Mouse (Mus musculus) kidney, postnatal 4 days (tissue): Measurements from ENCODE around the gene Jup.

ENCODE experiments used
- DNase-seq, 2 experiments: peaks; one replicate each; pipeline ENCODE4 v3.0.0; 2021; ENCODE audit warnings: mixed read lengths in 2 of 2

Gene Jup

DNA sequence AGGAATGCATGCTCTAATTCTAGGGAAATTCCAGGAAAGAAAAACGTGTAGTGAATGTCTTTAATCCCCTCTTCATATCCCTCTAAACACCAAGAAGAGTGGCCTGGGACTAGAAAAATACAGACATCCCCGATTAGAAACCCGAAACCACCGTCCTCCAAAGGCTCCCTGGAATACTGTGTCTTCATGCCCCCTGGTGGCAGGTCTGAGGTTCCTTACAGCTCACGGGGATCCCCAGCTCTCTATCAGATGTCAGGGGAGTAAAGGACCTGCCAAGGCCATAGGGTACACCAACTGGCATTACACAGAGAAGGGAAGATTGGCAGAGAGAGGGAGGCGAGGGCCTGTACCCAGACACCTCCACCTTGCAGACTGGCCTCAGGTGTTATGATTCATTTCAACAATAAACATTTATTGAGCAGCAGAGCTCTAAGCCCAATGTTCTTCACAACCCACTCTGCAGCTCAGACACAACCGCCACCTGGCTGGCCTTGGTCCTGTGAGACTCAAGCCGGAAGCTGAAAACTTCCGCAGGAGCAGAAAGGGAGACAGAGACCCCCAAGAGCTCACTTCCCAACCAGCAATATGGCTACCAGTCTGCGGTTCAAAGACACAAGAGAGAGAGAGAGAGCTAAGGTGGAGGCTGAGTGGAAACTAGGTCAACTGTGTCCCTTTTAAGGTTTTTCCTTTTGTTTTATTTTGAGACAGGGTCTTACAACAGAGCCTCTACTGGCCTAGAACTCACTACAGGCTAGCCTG lies 10.7 kb upstream of the Jup start:
- peak; percentile 82 to 86 for DNase-seq

- DNase-seq, result no peak
Measured at GRCm38 (mm10) chr11:100406995-100407705, 9.6 kb upstream of the Jup start.

DNA sequence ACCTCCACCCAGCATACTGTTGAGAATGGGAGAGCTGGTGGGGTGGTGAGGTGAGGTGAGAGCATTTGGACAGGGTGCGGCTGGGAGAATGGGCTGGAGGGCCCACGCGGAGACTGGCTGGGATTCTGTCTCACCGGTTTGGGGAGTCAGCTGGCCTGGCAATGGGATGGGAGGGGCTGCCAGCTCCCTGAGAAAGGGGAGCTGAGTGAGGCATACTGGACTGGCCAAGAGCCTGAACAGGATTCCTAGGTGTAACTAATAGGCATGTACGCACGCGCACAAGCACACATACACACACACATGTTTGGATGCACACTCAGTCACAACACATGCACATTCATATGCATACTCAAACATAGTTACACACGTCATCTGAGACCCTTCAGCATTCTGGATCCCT lies 8.7 kb upstream of the Jup start:
- DNase-seq, result no peak

GRCm38 (mm10) chr11:100404456-100405074 lies 7.0 kb upstream of the Jup start:
- DNase-seq, result no peak

DNA sequence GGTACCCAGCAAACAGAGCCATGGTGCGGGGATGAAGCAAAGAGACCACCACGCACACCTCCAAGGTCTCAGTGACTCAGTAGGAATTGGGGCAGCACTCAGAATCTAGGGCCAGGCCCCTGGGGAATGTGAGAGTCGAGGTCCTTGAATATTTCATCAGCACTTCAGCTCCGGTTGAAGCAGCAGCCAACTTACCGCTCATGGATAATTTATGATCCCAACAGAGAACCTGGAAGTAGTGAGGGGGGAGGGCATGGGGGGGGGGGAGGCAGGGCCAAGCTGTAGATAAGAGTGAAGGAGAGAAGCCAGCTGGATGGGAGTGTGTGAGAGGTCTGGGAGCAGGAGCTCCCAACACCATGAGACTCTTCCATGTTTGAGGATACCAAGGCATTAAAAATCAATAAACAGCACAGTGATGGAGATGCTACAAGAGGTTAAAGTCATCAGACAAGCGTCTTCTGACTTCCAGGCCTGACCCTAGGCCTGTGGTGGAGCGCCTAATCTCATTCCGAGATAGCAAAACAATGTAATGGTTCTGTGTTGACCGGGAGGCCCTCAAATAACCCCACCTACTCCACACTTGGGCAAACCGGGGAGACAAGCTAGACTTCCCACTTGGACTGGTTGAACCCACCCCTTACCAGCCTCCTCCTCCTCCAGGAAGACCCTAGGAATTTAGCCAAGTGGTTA lies 6.0 kb upstream of the Jup start:
- no peak for DNase-seq

GRCm38 (mm10) chr11:100402682-100403081 lies 5.1 kb upstream of the Jup start:
- peak in 1 of 2 experiments; percentile 53 for DNase-seq

DNA sequence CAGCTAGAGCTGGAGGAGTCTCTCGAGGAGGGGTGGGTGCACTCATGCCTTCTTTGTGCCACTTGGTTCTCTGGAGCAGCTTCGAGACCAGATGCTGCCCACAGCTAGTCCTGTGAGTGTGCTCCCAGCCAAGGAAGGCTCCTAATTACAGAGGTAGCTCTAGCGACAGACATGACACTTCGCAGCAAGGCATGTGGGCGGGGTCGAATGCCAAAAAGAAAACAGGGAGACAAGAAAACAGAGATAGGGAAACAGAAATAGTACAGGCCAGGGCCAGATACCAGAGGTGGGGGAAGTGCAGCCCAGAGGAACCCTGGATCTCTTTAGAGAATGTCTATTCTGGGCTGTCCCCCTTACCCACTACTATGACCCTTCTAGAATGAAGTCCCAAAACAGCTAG lies 4.7 kb upstream of the Jup start:
- DNase-seq, result peak in 1 of 2 experiments; percentile 43

GRCm38 (mm10) chr11:100400842-100401241 lies 3.3 kb upstream of the Jup start:
- no peak for DNase-seq

DNA sequence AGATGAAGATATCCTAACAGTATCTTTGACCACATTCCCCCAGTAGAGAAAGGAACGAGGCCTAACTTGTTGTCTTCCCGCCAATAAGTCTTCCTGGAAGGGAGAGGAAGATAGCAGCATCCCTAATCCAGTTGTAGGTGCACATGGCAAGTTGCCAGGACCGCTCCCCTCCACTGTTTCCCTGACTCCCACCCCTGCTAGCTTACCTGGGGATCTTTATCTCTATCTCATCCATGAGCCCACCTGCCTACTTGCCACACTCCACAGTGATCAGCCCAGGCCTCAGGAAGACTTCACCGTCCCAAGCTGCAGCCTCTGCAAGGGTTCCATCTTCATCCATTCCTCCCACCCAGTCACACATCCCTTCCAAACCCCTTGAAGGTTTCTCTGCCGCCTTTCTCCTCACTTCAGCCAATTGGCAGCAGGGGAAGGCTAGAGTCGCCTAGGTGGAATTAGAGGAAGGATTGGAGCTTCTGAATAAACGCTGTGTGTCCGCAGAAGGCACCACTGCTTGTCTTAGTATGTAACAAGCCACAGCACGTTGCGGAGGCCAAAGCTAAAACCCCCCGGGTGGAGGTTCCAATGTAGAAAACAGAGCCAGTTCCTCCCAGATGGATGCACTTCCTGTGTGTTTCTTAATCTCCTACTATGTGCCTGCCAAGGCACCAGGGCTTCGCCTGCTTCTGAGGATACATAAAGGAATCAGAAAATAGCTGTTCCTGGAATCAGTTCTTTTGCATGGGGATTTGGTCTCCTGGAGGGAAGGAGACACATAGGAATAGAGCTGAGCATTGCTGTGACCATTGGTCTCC lies 2.4 kb upstream of the Jup start:
- no peak for DNase-seq

GRCm38 (mm10) chr11:100399320-100399719 lies 1.8 kb upstream of the Jup start:
- DNase-seq, result no peak

- DNase-seq, result no peak
Measured at GRCm38 (mm10) chr11:100398517-100398916, 954 bp upstream of the Jup start.

DNA sequence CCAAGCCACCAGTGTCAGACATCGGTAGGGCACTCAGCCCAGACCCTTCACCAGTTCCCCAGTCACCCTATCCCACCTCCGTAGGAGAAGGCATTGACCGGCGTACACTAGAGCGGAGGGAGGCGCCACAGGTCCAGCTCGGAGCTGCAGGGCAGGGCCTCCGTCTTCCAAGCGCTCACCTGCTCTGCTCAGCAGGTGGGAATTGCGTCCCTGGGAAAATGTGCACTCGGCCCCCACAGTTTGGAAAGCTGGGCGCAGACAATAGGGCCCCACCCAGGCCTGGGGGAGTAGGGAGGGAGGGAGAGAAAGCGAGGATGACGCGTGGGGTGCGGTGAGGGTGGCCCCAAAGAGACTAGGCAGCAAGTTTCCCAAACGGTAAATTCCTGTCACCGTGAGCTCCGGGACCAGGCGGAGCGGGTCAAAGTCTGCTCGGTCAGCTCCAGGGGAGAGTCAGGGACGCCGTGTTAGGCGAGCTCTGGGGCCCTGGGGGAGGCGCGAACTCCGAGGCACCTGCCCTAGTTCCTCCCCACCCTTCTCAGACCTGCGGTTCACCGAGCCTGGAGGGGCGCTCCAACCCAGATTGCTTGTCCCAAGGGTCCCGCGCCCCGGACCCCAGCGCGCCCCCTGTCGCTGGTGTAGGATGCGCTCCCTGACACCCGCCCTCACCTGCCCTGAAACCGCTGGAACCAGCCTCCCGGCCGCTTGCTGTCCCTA lies 520 bp downstream of the Jup start:
- DNase-seq, result peak; percentile 64 to 76

DNA sequence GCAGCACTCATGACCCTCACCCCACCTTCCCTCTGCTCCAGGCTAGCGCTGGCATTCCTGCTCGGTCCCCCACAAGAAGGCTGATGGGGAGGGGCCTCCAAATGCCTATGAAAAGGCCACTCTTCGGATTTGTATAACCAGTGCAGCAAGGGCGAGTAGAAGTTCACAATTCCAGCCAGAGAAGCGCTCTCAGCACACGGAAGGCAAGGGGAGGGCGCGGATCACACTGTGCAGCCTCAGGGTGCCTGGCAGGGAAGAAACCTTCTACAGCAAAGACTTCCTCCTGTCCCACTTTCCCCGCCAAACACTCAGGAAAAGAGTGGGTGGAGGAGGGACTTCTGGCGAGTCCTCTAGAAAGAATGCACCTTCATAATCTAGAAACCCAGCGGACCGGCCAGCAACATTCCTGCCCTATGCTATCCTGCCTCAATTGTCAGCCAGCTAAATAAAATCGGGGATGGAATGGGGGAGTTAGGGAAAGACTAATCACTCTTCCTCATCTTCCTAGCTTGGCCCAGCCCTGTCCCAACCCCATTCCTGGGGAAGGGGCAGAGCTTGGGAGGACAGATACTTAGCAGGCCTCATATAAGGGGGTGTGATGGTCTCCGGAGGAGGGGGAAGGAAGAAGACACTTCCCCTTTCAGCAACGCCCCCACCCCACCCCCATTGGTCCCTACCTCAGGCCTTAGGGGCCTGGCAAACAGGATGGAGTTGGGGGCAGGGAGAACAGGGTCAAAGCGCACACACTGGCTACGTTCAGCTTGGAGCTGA lies 1.5 kb downstream of the Jup start:
- DNase-seq, result peak; percentile 69 to 79

- DNase-seq, result peak; percentile 83 to 91
Measured at GRCm38 (mm10) chr11:100395200-100395599, 2.4 kb downstream of the Jup start.

GRCm38 (mm10) chr11:100394353-100395074 lies 3.0 kb downstream of the Jup start:
- DNase-seq, result peak in 1 of 2 experiments; percentile 42

DNA sequence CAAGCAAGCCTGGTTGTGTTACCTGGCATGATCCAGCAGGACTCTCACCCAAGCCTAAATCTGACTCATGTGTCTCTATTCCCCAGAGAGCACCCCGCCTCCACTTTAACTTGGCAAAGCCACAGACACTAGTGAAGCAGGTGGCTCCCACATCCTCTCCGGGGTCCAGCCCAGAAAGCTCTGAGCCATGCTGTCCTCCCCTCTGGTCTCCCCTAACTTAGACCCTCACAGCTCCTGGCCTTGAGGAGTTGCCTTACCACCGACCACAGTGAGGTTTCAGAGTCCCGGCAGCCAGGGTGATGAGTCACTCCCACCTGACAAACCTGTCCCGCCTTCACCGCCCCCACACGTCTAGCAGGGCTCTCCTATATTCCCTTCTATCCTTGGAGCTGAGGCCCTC lies 3.8 kb downstream of the Jup start:
- DNase-seq, result peak in 1 of 2 experiments; percentile 61

DNA sequence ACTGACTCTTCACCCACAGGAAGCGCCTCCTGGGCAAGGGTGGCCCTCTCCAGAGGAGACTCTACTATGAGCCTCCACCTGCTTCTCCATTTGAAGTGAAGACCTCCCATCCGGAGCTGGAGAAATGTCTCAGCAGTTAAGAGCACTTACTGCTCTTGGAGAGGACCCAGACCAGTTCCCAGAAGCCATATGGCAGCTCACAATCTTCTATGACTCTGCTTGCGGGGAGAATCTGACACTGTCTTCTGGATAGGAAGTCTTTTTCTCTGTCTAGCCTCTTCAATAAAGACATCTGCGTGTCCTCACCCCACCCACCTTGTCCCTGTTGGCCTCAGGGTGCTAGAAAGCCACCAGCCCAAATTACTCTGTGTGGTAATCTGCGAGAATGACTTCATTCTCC lies 4.6 kb downstream of the Jup start:
- no peak for DNase-seq

GRCm38 (mm10) chr11:100391884-100392345 lies 5.6 kb downstream of the Jup start:
- DNase-seq, result no peak

DNA sequence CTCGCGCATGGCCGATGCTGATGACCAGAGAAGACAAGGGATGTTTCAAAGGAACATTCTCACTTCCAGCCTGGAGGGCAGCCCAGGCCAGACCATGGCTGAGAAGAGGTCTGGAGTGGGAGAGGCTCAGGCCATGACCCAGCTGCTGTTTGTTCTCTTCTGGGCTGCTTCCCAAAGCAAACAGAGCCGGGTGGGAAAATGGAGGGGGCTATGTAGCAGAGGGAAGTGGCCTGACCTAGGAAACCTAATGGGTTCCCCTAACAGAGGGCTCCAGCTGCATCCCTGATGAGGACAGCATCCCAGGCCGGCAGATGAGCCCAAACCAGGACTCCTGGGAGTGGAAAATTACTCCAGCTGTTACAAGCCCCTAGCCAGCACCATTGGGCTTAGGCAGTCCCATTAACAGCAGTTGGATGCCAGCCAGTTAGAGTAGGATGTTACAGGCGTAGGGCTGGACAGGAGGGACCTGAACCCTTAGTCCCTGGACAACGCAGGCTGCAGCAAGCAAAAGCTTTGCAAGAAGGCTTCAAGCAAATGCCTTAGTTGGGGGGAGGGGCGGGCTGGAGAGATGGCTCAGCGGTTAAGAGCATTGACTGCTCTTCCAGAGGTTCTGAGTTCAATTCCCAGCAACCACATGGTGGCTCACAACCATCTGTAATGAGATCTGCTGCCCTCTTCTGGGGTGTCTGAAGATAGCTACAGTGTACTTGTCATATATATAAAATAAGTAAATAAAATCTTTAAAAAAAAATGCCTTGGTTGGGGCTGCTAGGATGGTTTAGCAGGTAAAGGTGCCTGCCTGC lies 6.3 kb downstream of the Jup start:
- DNase-seq, result peak; percentile 82 to 88
